Mouse (Mus musculus): ENCODE data around the gene Sppl2b.

Sppl2b gene

DNA sequence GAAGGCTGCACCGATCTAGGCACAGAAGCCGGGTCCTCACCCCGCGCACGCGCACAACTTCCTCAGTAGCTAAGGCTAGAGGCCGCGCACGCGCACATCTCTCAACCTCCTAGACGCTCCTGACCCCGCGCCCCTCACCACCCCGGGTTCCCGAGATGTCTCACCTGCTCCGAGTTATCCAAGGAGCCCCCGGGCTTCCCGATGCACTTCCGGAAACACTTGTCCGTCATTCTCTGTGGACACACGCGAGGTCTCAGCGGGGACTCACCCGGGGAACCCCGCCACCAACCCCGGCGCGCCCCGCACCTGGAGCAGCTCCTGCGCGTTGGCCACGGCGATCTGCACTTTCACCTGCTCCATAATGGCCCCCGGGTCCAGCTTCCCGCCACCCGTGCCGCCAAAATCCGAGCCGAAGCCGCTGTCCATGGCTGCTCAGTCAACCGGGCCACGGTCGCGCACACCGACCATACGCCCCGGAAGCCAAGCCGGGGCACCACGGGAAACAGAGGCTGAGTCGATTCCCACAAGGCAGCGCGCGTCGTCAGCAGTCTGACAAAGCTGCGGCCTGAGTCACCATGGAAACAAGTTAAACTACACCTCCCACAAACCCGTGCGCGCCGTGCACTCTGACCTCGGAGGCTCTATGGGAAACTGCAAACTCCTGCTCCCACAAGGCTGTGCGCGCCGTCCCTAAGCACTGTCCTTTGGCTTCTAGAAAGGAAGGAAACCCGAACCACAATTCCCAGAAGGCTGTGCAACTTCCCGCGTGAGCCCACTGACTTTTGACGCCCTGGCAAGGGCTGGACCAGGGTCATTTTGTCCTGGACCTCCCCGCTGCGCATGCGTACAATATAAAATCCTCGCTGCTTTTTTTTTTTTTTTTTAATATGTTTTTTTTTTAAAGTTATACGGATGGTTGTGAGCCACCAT lies 45.5 kb downstream of the Sppl2b start, which contains the start of gene Timm13:
Timm13 (minus strand) TSS at position 652 of the 930 bp plus-strand sequence.
- peak; percentile 100 for DNase-seq

DNA sequence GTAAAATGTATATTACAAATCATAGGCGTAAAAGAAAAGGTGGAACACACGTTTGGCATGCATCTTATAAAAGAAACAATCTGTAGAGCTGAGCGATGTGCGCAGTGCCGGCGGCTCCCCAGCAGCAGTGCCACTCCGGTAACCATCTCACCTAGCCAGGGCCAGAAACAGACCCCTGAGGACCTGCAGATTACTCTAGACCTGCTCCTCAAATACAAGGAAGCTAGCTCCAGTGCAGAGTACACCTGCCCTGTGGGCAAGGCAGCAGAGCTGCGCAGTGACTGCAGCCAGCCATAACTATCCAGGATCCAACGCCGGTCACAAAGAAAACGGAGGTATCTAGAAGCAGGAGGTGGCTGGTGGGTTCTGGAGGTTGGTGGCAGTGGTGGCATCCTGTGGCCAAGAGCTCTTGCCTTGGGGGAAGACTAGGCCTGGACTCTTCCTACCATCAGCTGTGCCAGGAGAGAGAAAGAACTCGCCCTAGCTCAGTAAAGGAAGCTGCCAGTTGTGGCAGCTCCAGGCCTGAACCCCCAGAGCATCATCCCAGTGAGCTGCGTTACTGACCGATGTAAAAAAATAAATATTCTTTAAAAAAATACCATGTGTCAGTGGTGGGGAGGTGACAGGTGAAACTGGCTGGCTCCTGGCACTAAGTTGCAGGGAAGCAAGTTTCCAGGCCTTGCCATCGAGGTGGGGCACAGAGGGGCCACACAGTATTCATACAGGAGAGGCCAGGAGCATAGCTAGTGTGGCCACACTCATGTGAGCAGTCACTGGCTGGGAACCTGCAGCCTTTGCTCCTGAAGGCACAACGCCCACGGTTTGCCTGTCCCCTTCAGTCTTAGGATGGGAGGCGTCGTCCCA lies 46.6 kb downstream of the Sppl2b start:
- no peak for DNase-seq

DNA sequence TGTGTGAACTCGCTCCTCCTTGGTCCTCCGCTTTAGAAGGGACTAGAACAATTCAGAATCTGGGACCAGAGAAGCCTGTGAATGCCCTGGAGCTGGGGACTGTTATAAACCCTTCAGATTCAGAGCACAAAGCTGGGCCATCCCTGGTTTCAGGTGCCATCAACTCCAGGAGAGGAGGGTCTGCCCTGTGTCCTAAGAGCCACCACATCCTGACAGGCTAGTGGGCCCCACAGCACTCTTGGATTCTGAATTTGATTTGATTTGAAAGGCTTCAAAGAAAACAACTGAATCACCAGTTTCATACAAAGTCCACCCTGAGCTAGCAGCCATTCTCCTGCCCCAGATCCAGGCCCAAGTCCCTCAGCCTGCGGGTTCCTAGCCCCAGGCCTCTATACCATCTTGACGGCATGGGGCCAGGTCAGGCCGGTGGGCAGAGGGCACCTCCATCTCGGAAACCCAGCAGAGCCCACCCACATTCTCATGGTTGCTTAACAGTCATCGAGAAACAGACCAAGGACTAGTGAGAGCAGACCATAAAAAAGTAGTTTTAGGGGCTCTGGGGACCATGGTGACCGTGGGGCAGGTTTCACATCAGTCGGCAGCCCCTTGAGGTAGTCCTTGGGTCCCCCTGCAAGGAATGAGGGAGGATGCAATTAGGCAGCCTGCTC lies 47.3 kb downstream of the Sppl2b start:
- no peak for DNase-seq

DNA sequence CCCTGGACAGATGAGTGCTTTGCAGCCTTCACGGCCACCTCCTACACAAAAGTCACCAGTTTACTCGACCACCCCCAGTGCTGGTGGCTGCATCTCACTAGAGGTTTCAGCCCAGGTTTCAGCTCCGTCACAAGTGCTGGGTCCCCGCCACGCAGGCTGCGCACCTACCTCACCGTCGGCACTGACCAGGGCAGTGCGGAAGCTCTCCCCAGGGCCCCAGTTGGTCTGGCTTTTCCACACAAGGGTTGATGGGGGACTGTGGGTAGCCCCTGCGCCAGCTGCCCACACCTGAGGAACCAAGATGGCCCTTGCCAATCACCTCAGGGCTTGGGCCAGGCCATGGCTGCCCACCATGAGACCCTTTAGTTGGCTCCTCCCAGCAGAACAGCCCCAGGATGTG lies 48.2 kb downstream of the Sppl2b start:
- DNase-seq, result no peak

DNA sequence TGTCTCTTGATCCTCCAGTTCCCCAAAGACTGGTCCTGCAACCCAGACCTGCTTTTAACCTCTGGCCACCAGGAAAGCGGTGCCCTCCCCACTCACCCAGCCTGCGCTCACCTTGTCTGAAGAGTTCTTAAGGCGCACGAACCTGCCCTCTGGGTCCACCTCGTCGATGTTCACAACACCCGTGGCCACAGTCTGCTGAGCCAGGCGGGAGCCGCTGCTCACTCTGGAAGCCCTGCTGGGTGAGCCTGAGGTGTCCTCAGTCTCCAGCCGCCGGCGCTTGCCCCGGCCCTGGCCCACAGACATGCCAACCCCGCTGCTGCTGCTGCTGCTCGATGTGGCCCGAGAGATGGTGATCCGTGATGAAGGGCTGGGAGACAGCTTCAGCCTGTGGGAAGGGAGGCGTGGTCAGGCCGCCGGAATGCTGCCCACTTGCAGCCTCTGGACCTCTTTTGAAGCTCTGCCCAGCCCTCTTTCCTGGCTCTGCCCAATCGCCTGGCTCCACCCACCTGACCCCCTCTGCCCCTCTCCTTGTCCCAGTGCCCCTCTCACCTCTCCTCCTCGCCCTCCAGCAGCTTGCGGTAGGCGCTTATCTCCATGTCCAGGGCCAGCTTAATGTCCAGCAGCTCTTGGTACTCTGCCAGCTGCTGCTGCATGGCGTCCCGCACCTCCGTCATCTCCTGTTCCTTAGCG lies 49.1 kb downstream of the Sppl2b start:
- peak; percentile 19 for DNase-seq

DNA sequence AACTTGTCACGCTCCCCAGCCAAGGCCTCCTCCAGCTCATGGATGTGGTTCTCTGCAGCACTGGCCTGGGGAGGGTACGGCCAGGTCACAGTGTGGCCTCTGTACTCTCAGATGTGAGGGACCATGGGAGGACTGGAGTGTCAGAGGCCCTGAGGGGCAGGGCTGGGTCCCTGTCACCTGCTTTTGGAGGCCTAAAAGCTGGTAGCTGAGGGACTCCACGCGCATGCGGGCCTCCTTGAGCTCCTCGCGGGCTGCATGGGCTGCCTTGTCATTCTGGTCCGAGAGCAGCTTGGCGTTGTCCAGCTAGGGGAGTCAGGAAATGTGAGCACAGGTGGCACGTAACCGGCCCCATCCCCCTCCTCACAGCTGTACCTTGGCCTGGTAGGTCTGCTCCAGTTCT lies 49.6 kb downstream of the Sppl2b start:
- no peak for DNase-seq

DNA sequence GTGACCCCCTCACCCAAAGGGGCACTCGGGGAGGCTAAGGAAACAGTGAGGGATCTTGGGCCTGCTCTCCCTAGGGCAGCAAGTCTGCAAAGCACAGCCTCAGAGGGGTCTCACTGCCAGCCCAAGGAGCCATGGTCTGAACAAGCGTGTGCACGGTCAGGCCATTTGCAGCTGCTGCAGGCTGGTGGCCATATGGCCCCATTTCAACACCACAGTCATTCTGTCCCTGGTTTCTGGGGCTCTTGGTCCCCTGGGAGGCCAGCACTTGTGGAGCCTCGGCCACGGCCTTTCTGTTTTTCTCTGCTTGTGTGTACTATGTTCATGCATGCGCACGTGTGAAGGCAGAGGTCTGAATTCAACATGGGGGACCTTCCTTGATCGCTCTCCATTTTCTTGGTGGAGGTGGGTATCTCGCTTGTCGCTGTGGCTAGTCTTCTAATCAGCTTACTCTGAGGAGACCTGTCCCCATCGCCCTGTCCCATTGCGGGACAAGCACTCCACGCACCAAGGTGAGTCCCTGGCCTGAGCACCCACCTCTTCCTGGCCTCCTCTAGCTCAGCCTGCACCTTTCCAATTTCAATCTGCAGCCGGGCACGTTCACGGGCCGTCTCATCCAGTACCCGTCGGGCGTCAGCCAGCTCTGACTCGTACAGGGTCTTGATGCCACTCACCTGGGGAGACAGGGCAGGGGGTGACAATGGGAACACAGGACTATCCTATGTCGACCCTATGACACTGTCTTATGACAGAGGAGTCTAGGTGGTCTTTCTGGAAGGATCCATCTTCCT lies 54.5 kb downstream of the Sppl2b start:
- no peak for DNase-seq

DNA sequence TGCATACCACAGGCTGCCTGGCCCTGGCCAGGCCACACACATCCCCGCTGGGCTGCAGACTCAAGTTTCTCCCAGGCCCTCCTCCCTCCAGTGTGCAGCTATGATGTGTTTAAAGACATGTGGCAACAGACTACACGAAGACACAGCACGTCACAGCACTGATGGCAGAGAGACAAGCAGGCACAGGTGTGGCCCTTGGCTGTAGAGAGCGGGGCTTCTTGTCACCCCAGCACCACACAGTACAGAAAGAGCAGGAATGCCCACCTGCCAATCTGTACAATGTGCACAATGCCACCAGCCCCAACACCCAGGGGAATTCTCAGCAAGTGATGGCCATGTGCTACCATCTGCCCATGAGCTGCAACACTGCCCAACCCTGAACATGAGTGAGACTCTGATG lies 56.3 kb downstream of the Sppl2b start:
- no peak for DNase-seq

DNA sequence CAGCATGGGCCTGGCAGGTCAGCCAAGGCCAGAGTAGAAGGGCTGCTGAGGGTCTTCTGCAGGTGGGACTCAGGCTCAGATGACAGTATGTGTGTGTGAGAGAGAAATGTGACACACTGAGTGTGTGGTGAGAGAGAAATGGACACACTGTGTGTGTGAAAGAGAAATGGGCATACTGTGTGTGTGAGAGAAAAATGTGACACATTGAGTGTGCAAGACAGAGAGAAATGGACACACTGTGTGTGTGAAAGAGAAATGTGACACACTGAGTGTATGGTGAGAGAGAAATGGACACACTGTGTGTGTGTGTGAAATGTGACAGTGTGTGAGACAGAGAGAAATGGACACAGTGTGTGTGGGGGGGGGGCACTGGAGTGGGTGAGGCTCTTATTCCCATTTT lies 56.8 kb downstream of the Sppl2b start:
- DNase-seq, result no peak

DNA sequence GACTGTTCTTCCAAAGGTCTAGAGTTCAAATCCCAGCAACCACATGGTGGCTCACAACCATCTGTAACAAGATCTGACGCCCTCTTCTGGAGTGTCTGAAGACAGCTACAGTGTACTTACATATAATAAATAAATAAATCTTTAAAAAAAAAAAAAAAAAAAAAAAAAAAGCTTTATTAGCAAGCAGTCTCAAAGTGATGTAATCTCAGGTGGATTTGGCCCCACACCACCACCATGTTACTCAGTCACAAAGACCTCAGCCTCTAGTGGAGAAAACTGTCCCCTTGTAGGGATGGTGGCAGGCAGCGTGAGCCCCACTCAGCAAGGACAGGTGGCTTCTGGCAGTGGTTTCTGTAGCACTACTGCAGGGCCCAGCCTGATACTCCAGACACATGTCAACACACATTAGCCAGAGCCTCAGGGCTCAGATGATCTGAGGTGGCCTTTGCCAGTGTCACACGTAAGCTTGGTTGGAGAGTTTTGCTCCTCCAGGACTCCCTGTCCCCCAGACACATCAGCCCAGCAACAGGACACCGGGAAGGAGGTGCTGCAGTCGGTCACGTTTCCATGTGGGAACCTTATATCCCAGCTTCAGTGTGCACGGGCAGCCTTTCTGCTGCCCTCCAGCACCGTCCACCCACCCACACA lies 58.4 kb downstream of the Sppl2b start:
- DNase-seq, result no peak

DNA sequence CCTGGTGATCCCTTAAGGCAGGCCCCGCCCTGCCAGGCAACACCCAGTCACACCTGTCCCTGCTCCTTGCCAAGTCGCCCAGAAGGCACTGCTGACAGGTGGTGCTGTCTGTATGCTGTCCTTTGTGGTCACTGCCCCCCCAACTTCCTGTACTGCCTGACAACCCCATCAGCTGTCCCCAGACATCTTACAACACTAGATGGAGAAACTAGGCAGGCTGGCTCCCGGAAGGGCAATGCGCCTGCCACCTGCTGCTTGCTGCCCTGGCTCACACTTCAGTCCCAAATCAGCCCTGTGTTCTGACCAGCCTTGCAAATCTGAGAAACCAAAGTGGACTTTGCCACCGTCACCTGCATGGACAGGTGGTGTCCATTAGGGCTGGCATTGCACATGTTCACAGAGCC lies 59.2 kb downstream of the Sppl2b start:
- peak; percentile 12 for DNase-seq

DNA sequence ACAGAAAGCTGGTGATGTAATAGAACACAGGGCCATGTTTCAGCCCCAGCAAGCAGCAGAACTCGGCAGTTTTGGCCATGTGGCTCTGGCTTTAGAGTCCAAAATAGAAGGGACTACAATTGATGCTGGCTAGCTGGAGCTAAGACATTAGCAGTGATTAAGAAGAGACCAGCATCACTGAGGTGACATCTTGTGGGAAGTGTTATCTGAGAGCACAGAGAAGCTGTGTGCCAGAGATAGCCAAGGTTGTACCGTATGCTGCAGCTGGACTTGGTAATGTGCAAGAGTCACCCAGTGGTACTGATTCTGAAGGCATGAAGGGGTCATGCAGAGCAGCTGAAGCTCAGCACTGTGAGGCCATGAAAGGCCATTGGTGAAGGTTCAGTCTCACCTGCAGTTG lies 60.2 kb downstream of the Sppl2b start:
- DNase-seq, result no peak

DNA sequence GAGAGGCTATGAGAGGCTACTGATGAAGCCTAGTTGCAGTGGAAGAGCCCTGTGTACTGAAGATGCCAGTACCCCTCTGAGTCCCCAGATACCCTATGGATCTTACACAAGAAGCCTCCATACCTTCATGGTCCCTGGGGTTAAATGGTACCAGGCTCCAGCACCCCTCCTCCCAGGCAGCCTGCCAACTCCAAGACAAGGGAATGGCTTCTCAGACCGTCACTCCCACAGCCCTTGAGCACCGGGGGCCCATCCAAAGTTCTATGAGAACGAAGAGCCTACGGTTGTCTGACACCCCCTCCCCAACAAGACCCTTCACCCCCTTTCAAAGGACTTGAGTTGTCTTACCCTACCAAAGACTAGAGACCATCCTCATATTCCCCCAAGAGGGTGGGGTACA lies 60.7 kb downstream of the Sppl2b start:
- no peak for DNase-seq

DNA sequence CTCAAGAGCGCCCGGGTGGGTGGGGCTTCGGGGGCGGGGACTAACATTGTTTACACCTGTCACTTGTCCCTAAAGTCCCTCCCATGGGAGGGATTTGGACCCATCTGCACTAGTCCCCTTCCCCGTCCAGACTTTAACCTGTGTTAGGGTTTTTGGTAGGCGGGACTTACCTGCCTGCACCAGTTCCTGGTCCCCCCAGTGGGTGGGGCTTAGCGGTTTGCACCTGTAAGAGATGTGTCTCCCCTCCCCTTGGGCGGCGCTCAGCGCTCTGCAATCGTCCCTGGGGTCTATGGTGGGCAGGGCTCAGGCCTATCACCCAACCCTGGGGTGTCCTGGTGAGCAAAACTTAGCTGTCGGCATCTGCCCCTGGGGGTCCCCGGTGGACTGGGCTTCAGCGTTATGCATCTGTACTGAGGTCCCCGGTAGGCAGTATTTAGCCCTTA lies 62.3 kb downstream of the Sppl2b start:
- peak; percentile 40 for DNase-seq

DNA sequence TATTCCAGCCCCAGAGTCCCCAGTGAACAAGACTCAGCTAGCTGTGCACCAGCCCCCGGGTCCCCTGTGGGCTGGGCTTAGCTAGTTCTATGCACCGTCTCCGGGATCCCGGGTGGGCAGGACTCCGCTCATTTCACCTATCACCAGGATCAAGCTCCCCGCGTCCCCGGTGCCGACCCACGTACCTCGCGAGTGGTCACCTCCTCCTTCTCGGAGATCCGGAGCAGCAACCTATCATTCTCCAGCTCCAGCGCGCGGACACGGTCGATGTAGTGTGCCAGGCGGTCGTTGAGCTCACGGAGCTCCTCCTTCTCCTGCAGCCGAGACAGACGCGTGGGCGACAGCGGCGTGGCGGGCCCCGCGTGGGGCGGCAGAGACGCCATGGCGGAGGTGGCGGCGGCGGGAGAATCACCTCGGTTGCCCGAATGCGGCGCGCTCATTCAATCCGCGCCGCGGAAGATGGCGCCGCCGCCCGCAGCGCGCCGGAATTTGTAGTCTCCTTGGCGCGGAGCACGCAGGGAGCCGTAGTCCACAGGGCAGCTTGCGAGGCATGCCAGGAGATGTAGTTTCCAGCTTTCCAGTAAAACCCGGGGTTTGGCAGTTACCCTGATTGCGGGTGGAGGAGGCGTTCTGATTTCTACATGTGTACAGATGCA lies 62.8 kb downstream of the Sppl2b start, which contains the start of gene Lmnb2:
Lmnb2 (minus strand) TSS at position 467 of the 656 bp plus-strand sequence.
- peak; percentile 77 for DNase-seq

All from lung, postnatal 36 days (tissue).